Mouse (Mus musculus) spleen, adult 2 months (tissue): ENCODE results near the gene Vps39. TPM values are rescaled to one million over a fixed set of nuclear protein-coding genes. Genes with fewer than 3 reads are reported as not detected.

Experiments used
- DNase-seq, 2 experiments: peaks; one replicate each; pipeline versions ENCODE4 v3.0.0 to v3.0.0-alpha.2; 2012 to 2021; ENCODE audit warnings: low spot score in 2 of 2, low read depth in 1 of 2
- H3K27ac ChIP-seq: fragments of 200-500 bp; 2 replicates; pipeline ENCODE4 v1.5.1; 2012; ENCODE audit warnings: low read length, inconsistent platforms; ENCODE audit not compliant: insufficient read depth
- H3K27me3 ChIP-seq: fragments of 200-500 bp; 2 replicates; pipeline ENCODE4 v1.6.1; 2012; ENCODE audit warnings: mild to moderate bottlenecking, moderate library complexity, low read length, inconsistent platforms; ENCODE audit not compliant: control insufficient read depth, insufficient read depth
- H3K36me3 ChIP-seq: fragments of 200-500 bp; 2 replicates; pipeline ENCODE4 v1.6.1; 2012; ENCODE audit warnings: mild to moderate bottlenecking, low read length, inconsistent platforms; ENCODE audit not compliant: control insufficient read depth, insufficient read depth
- H3K4me1 ChIP-seq: fragments of 200-500 bp; 2 replicates; pipeline ENCODE4 v1.6.1; 2011; ENCODE audit warnings: inconsistent platforms; ENCODE audit not compliant: control insufficient read depth, insufficient read depth, insufficient read length
- H3K4me3 ChIP-seq: fragments of 200-500 bp; 2 replicates; pipeline ENCODE4 v1.5.1; 2011; ENCODE audit warnings: mild to moderate bottlenecking, inconsistent platforms; ENCODE audit not compliant: insufficient read depth, insufficient read length; ENCODE audit errors: extremely low read depth
- CTCF ChIP-seq: fragments of 200-500 bp; IDR thresholded peaks from 2 replicates; pipeline ENCODE4 v1.5.1; 2011; ENCODE audit warnings: mild to moderate bottlenecking, inconsistent platforms; ENCODE audit not compliant: insufficient read depth, insufficient read length, insufficient replicate concordance; ENCODE audit errors: extremely low read depth
- POLR2A ChIP-seq: fragments of 200-500 bp; IDR thresholded peaks from 2 replicates; pipeline ENCODE4 v1.6.1; 2011; ENCODE audit warnings: low read depth, low read length, inconsistent platforms
- WGBS: fragments of 180-500 bp; shearing (Covaris S2); methylation state at CpG from one replicate; pipeline ENCODE4 v1.1.7; 2018; 5-methylcytosine and 5-hydroxymethylcytosine counted together
- polyA plus RNA-seq: library from polyadenylated mRNA; depleted of rRNA; stranded (reverse); fragments of >200 nt; gene quantifications from 2 replicates; pipeline ENCODE4 v1.2.3, GENCODE M21; 2012

Gene Vps39
- polyA plus RNA-seq, 1 experiment: 16.9 TPM

DNA sequence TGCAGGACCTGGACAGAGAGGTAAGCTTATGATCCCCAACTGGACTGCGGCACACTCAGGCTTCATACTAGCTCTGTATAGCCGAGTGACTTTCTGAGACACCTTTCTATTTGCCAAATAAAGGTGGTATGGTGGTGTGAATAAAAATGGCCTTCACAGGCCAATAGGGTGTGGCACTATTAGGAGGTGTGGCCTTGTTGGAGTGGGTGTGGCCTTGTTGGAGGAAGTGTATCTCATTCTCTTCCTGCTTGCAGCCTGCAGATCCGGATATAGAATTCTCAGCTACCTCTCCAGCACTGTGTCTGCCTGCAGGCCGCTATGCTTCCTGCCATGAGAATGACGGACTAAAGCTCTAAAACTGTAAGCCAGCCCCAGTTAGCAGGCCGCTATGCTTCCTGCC, 51.9 kb downstream of the Vps39 start:
- no peak for DNase-seq
- no peak for TF ChIP-seq POLR2A
- no peak for TF ChIP-seq CTCF
- Histone ChIP-seq H3K27ac (no peak overlapping the region), H3K4me1 (no peaks in the 10 kb centered on the region), H3K4me3 (no peak overlapping the region), H3K27me3 (no peaks in the 10 kb centered on the region), H3K36me3 (no peaks in the 10 kb centered on the region)
- 92% methylated on average over 6 of the region's 6 CpGs for WGBS

DNA sequence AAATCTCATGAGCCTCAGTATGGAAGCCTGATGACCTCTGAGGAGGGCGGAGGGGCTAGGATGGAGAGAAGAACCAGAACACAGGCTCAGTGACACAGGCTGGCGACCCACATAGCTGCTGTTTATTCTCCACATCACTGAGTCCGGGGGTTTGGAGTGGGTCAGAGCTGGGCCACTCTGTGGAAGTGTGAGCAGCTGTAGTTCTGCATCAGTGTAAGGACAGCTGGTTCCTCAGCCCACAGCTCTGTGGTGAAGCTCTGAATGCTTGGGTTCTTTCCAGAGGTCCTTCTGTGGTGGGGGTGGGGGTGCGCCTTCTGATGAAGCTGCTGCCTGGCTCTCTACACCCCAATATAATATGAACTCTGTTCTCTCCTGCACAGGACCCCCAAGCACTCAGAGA, 53.1 kb downstream of the Vps39 start:
- H3K36me3 ChIP-seq: no peaks in the 10 kb centered on the region
- no peak overlapping the region for H3K27ac ChIP-seq
- no peaks in the 10 kb centered on the region for H3K4me1 ChIP-seq
- TF ChIP-seq POLR2A (no peak), CTCF (no peak)
- no peaks in the 10 kb centered on the region for H3K27me3 ChIP-seq
- H3K4me3 ChIP-seq: no peak overlapping the region
- no peak for DNase-seq
- WGBS: 78% methylated on average over 4 of the region's 4 CpGs

DNA sequence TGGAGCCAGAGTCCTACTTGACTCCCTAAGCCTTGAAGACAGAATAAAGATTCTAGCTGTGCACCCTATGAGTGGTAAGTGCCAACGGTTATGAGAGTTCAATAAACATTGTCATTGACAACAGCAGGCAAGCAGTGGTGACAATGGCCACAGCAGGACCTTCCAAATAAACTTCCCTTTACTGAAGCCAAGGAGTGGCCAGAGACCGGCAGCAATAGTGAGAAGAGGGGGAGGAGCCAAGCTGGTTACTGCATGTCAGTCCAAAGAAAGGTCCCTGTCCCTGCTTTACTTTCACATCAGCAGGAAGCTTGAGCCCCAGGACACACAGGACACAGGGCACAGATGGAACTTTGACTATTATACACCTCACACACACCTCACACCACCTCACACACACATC, 56.8 kb downstream of the Vps39 start:
- H3K27ac ChIP-seq: no peak overlapping the region
- no peaks in the 10 kb centered on the region for H3K4me1 ChIP-seq
- WGBS: 27% methylated on average over 2 of the region's 2 CpGs
- no peaks in the 10 kb centered on the region for H3K36me3 ChIP-seq
- H3K4me3 ChIP-seq: no peak overlapping the region
- DNase-seq: no peak
- H3K27me3 ChIP-seq: no peaks in the 10 kb centered on the region
- TF ChIP-seq POLR2A (no peak), CTCF (no peak)

DNA sequence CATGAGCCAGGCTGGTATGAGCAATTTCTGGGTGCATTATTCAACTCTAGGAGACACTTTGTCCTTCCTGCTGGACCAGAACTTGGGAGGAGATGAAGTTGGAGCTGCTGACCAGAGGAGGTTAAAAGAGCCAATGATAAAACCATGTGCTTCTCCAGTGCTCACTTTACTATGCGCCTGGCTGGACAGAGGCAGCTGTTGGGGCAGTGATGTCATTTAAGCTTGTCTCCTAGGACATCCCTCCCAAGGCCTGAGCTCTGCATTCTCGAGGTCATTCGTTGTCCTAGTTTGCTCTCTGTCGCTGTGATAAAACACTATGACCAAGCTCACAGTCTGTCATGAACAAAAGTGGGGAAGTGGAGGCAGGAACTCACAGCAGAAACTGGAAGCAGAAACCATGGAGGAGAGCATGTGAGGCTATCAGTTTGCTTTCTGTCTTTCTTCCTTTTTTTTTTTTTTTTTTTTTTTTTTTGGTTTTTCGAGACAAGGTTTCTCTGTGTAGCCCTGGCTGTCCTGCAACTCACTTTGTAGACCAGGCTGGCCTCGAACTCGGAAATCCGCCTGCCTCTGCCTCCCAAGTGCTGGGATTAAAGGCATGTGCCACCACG, 61.4 kb downstream of the Vps39 start:
- no peak for TF ChIP-seq CTCF
- TF ChIP-seq POLR2A: no peak
- DNase-seq: no peak
- Histone ChIP-seq H3K4me1 (no peaks in the 10 kb centered on the region), H3K36me3 (no peaks in the 10 kb centered on the region), H3K27me3 (no peaks in the 10 kb centered on the region), H3K4me3 (no peak overlapping the region), H3K27ac (no peak overlapping the region)
- WGBS: 80% methylated on average over 8 of the region's 9 CpGs

DNA sequence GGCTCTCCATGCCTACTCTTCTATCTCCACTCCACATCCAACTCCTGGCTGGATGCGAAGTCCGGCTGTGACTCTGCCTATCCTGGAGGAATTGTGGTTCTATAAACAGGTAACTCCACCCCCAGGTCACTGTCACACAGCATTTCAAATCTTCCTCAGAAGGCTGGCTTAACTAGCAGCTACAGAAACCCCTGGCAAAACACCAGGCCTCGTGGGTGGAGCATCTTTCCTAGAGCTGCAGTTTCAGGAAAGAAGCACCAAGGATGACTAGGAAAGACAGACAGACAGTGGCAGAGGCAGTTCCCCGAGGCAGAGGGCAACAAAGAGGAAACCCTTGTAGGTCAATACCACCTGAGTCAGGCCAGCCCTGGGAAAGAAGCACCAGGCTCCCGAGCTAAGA, 63.9 kb downstream of the Vps39 start, which contains the start of gene Pla2g4d:
TSS of gene Pla2g4d (minus strand) at position 203 of the 400 bp plus-strand sequence.
- 69% methylated on average over 5 of the region's 5 CpGs for WGBS
- TF ChIP-seq CTCF (no peak), POLR2A (no peak)
- H3K27me3 ChIP-seq: no peaks in the 10 kb centered on the region
- H3K27ac ChIP-seq: no peak within 1 kb of the TSS
- no peaks in the 10 kb centered on the region for H3K36me3 ChIP-seq
- no peaks in the 10 kb centered on the region for H3K4me1 ChIP-seq
- H3K4me3 ChIP-seq: no peak within 1 kb of the TSS
- DNase-seq: no peak

- no peak for TF ChIP-seq POLR2A
- no peak for TF ChIP-seq CTCF
- DNase-seq: no peak
- Histone ChIP-seq H3K36me3 (no peaks in the 10 kb centered on the region), H3K27me3 (no peaks in the 10 kb centered on the region), H3K4me3 (no peak overlapping the region), H3K4me1 (no peaks in the 10 kb centered on the region), H3K27ac (no peak overlapping the region)
- 86% methylated on average over 3 of the region's 3 CpGs for WGBS
Observed at GRCm38 (mm10) chr2:120288401-120288800, 64.5 kb downstream of the Vps39 start.

DNA sequence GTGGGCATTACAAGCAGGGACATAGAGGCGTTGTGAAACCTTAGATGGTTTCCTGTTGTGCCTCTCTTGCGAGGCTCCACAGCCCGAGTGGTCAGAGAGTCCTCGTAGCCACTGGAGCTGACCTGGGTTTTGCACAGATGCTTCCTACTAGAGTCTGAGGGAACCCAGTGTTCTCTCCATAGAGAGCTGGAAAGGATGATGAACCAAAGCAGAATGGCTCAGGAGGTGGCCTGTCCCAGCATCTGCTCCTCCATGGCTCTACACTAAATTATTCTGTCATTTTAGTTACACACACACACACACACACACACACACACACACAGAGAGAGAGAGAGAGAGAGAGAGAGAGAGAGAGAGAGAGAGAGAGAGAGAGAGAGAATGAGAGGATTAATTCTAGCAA, 67.3 kb downstream of the Vps39 start:
- H3K27me3 ChIP-seq: no peaks in the 10 kb centered on the region
- WGBS: 68% methylated on average over 4 of the region's 4 CpGs
- H3K4me3 ChIP-seq: no peak overlapping the region
- H3K27ac ChIP-seq: no peak overlapping the region
- TF ChIP-seq POLR2A (no peak), CTCF (no peak)
- H3K4me1 ChIP-seq: no peaks in the 10 kb centered on the region
- H3K36me3 ChIP-seq: no peaks in the 10 kb centered on the region
- no peak for DNase-seq
